Mouse (Mus musculus) CD8-positive naive resting alpha-beta T cell, adult 2 months (primary cell): Measurements from ENCODE around the gene Rrnad1.
A peak's percentile ranks its signal among the peaks of the same experiment; 100 is the strongest.
"Not testable (repeated sequence)": the region's sequence is repeated elsewhere in the genome, so short reads cannot be mapped to it uniquely, and the experiment has no call there.

Source experiments
- DNase-seq, 2 experiments: peaks; one replicate each; pipeline ENCODE4 v3.0.0; 2022; ENCODE audit warnings: low read depth in 2 of 2, low spot score in 2 of 2

The Rrnad1 gene

DNA sequence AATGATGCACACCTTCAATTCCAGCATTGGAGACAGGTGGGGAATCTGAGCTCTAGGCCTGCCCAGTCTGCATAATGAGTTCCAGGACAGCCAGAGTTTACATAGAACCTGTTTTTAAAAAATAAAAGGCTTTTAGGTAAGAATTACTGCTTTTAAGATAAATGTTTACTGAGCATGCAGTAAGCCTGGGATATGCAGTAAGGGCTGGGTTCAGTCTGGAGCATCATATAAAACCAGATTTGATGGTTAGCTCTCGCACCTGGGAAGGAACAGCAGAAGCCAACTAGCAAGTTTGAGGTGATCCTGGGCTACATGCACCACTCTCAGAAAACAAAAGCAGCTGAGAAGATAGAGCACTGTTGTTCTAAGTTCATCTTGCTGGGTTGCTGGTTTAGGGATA lies 12.0 kb downstream of the Rrnad1 start:
- DNase-seq: no peak

DNA sequence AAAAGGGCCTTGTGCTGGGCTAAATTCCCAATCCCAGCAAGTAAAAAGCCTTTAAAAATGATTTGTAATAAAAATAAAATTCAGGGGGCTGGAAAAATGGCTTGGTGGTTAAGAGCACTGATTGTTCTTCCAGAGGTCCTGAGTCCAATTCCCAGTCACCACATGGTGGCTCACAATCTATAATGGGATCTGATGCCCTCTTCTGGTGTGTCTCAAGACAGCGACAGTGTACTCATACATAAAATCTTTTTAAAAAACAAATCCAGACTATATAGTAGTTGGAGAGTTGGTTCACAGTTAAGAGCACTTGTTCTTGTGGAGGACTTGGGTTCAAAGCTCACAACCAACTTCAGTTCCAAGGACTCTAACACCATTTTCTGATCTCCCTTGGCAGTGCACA lies 13.5 kb downstream of the Rrnad1 start:
- no peak for DNase-seq

DNA sequence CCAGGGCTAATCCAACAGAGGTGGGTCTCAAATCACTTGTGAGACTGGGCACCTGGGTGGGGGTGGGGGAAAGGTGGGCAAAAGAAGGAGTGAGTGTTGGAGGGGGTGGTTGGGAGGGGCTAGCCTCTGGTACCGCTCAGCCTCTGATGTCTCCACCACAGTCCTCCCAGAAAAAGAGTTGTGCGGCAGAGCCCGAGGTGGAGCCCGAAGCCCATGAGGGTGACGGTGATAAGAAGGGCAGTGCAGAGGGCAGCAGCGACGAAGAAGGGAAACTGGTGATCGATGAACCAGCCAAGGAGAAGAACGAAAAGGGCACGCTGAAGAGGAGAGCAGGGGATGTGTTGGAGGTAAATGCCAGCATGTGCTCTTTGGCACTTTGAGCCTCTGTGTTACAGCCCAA lies 16.6 kb downstream of the Rrnad1 start:
- no peak for DNase-seq

DNA sequence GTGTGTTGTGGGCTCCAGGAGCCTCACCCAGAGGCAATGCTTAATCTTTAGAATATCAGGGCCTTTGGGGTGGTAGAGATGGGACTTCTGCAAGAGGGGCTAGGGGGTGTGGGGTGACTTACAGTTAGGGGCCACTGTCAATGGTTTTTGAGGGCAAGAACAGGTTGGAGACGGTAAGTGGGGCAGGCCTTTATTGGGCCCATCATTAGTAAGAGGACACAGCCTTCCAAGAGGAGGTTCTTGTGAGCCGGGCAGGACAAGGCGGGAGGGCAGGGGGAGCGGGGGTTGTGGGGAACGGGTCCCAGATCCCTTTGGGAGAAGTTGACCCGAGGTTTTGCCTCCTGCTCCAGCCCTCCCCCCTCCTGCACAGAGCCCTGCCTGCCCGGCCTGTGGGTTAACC lies 17.0 kb downstream of the Rrnad1 start:
- DNase-seq: no peak

- DNase-seq: no peak
Observed at GRCm38 (mm10) chr3:87910573-87911141, 19.9 kb downstream of the Rrnad1 start.

DNA sequence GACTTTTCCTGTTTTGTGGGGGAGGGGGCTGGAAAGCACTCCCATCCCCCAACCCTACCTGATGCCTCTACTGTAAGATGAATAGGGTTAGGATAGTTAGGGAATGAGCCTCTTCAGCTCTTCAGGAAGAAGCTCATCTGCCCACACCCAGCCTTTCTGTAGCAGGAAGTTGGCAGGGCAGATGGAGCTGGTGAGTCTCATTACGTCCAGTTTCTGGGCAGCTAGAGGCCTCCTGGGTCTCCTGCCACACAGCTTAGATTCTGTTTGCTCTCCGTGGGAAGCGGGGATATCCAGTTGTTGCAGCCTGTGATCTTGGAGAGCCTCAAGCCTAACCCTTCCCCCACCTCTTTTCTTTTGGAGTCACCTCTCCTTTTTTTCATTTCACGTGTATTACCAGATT lies 20.6 kb downstream of the Rrnad1 start:
- DNase-seq: no peak

- no peak for DNase-seq
Observed at GRCm38 (mm10) chr3:87909381-87909780, 21.1 kb downstream of the Rrnad1 start.

- no peak for DNase-seq
Observed at GRCm38 (mm10) chr3:87907906-87908305, 22.6 kb downstream of the Rrnad1 start.

- DNase-seq: no peak
Observed at GRCm38 (mm10) chr3:87906981-87907857, 23.3 kb downstream of the Rrnad1 start.

- DNase-seq: peak in 1 of 2 experiments; percentile 19
Observed at GRCm38 (mm10) chr3:87906601-87906980, 23.9 kb downstream of the Rrnad1 start.

GRCm38 (mm10) chr3:87905880-87906485 lies 24.5 kb downstream of the Rrnad1 start, which contains the start of gene Hdgf:
Gene Hdgf (plus strand): TSS chr3:87906321.
- peak; percentile 93 to 94 for DNase-seq

DNA sequence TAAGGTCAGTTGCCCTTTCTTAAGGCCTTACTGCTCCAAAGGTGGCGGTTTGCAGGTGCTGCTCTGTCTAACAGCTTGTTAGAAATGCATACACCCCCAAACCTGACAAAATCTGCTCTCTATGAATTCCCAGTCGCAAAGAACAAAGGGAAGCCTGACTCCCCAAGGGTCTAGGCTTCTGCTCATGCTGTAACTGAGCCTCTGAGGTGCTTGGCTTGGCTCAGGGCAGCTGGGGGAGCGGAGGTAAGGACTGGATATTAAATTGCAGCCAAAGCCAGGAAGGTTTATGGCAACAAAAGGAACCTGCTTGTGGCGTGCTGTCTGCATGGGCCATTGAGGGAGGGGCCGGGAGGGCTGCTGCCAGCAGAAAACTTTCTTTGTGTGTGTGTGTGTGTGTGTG lies 26.7 kb downstream of the Rrnad1 start:
- no peak for DNase-seq

DNA sequence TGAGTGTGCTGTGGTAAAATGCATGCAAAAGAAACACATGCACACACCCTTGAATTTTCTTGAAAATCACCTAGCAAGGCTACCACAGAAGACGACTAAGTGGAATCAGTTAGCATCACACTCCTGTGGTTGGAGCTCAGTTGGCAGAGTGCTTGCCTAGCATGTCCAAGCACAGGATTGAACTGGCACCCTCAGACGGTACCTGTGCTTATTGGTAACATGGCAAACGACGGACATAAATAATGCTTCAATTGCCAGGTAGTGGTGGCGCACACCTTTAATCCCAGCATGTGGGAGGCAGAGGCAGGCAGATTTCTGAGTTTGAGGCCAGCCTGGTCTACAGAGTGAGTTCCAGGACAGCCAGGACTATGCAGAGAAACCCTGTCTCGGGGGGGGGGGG lies 28.6 kb downstream of the Rrnad1 start:
- DNase-seq: not testable (repeated sequence)

GRCm38 (mm10) chr3:87901036-87901624 lies 29.4 kb downstream of the Rrnad1 start:
- DNase-seq: no peak

DNA sequence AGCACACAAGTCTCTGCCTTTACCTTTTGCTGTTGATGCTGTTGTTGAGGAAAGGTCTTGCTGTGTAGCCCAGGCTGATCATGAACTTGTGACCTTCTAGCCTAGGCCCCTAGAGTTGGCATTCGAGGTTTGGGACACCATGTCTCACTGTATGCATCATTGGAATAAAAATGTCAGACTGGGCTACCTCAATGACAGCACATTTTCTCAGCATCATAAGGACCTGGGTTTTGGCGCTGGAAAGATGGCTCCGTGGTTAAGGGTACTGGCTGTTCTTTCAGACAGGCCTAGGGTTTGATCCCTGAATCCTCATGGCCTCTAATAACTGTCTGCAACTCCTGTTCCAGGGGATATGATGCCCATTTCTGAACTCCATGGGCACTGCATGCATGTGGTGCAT lies 30.7 kb downstream of the Rrnad1 start:
- no peak for DNase-seq

GRCm38 (mm10) chr3:87899266-87899665 lies 31.3 kb downstream of the Rrnad1 start:
- DNase-seq: no peak

- no peak for DNase-seq
Observed at GRCm38 (mm10) chr3:87893367-87893905, 37.1 kb downstream of the Rrnad1 start.

DNA sequence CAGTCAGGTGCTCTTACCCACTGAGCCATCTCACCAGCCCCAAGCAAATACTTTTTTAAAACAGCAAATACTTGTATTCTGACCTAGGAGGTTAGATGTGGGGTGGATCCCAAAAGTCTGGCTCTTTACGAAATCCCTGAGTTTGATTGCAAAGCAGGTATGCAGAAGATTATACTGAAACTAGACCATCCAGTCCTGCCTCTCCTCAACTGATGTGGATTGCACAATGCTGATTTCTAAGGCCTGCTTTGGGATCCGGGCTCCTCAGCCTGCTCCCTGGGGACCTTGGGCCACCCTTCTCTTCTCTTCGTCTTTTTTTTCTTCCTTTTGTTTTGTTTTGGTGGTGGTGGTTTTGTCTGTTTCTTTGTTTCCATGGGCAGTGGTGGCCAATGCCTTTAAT lies 39.0 kb downstream of the Rrnad1 start:
- no peak for DNase-seq

DNA sequence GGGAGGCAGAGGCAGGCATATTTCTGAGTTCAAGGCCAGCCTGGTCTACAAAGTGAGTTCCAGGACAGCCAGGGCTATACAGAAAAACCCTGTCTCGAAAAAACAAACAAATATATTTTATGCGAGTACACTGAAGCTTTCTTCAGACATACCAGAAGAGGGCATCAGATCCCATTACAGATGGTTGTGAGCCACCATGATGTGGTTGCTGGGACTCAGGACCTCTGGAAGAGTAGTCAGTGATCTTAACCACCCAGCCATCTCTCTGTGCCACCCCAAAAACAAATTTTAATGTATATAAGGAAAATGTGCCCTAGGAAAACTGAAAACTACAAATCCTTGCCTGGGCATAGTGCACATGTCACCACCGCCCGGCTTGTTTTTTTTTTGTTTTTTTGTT lies 43.1 kb downstream of the Rrnad1 start:
- not testable (repeated sequence) for DNase-seq

DNA sequence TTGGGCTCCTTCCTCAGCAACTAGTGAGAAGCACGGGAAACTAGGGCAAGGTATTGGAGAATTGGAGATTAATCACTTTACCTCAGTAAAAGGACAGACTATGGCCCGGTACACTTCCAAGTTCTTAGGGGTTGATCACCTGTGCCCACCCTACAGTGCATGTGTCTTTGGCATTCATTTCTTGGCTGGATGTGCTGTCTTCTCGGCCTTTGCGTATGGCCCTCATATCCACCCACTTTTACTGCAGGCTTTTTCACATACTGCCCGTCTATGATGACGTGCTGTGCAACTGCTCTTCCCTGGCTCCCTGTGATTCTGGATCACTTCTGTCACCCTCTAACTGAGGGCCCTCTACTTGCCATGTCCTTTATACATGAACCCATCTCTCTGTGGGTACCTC lies 44.1 kb downstream of the Rrnad1 start:
- DNase-seq: no peak

- DNase-seq: no peak
Observed at GRCm38 (mm10) chr3:87886004-87886365, 44.5 kb downstream of the Rrnad1 start.
